Mouse (Mus musculus) liver, embryonic 12.5 days (tissue): ENCODE results near the gene Fhit. TPM values are rescaled to one million over a fixed set of nuclear protein-coding genes. Genes with fewer than 3 reads are reported as not detected.

Experiments
- ATAC-seq: fragments of 200-750 bp; cut with Nextera tagmentation; 2 replicates; pipeline ENCODE4 v1.8.0; 2017; ENCODE audit warnings: moderate number of reproducible peaks, mild to moderate bottlenecking, moderate library complexity
- H3K27ac ChIP-seq: fragments of 300-500 bp; sonication (generic); 2 replicates; pipeline ENCODE4 v1.5.1; 2016; ENCODE audit warnings: mild to moderate bottlenecking
- H3K27me3 ChIP-seq: fragments of 300-500 bp; sonication (generic); replicated peaks from 2 replicates; pipeline ENCODE4 v1.6.1; 2016; ENCODE audit warnings: mild to moderate bottlenecking, moderate library complexity
- H3K36me3 ChIP-seq: fragments of 300-500 bp; sonication (generic); 2 replicates; pipeline ENCODE4 v1.6.1; 2016; ENCODE audit warnings: mild to moderate bottlenecking, moderate library complexity
- H3K4me1 ChIP-seq: fragments of 300-500 bp; sonication (generic); 2 replicates; pipeline ENCODE4 v1.6.1; 2016
- H3K4me2 ChIP-seq: fragments of 300-500 bp; sonication (generic); 2 replicates; pipeline ENCODE4 v1.6.1; 2016; ENCODE audit warnings: mild to moderate bottlenecking, moderate library complexity
- H3K4me3 ChIP-seq: fragments of 300-500 bp; sonication (generic); 2 replicates; pipeline ENCODE4 v1.5.1; 2016; ENCODE audit warnings: mild to moderate bottlenecking, moderate library complexity
- H3K9ac ChIP-seq: fragments of 300-500 bp; sonication (generic); 2 replicates; pipeline ENCODE4 v1.6.1; 2016; ENCODE audit warnings: mild to moderate bottlenecking, moderate library complexity
- H3K9me3 ChIP-seq: fragments of 300-500 bp; sonication (generic); replicated peaks from 2 replicates; pipeline ENCODE4 v1.6.1; 2016; ENCODE audit warnings: mild to moderate bottlenecking, moderate library complexity
- WGBS: fragments of 180-500 bp; shearing (Covaris S2); methylation state at CpG from one replicate; pipeline ENCODE4 v1.1.7; 2016; ENCODE audit not compliant: insufficient replicate concordance; 5-methylcytosine and 5-hydroxymethylcytosine counted together
- polyA plus RNA-seq: library from polyadenylated mRNA; unstranded; fragments of >200 nt; fragmentation: Nextera tagmentation; extraction: Ambion mirVana; gene quantifications from 2 replicates; pipeline ENCODE4 v1.2.1, GENCODE M21; 2016

Fhit gene
- polyA plus RNA-seq, 1 experiment from 2014 or later, result 2.1 TPM

- 64% methylated on average over 4 of the region's 4 CpGs for WGBS
- no peaks in the 10 kb centered on the region for H3K36me3 ChIP-seq
- ATAC-seq, result no peak
Measured at GRCm38 (mm10) chr14:10366808-10367207, 795.0 kb downstream of the Fhit start.

GRCm38 (mm10) chr14:10364281-10364680 lies 797.6 kb downstream of the Fhit start:
- Histone ChIP-seq H3K4me2 (no peak overlapping the region), H3K36me3 (no peaks in the 10 kb centered on the region), H3K4me3 (no peak overlapping the region), H3K27ac (no peak overlapping the region), H3K27me3 (no peaks in the 10 kb centered on the region), H3K9ac (no peak overlapping the region), H3K9me3 (no peaks in the 10 kb centered on the region), H3K4me1 (no peaks in the 10 kb centered on the region)
- WGBS, result 67% methylated on average over 6 of the region's 6 CpGs
- ATAC-seq, result no peak

More at GRCm38 (mm10) chr14:10366808-10367207, 795.0 kb downstream of the Fhit start:
- Histone ChIP-seq H3K27ac (no peak overlapping the region), H3K9me3 (no peaks in the 10 kb centered on the region), H3K27me3 (no peaks in the 10 kb centered on the region), H3K4me1 (no peaks in the 10 kb centered on the region), H3K9ac (no peak overlapping the region), H3K4me2 (no peak overlapping the region), H3K4me3 (no peak overlapping the region)

- H3K9ac ChIP-seq, result no peak overlapping the region
- H3K36me3 ChIP-seq, result no peaks in the 10 kb centered on the region
- no peak overlapping the region for H3K27ac ChIP-seq
- H3K4me2 ChIP-seq, result no peak overlapping the region
- no peak overlapping the region for H3K4me3 ChIP-seq
- no peaks in the 10 kb centered on the region for H3K9me3 ChIP-seq
- H3K27me3 ChIP-seq, result no peaks in the 10 kb centered on the region
- WGBS, result 65% methylated on average over 1 of the region's 1 CpGs
- ATAC-seq, result no peak
- H3K4me1 ChIP-seq, result no peaks in the 10 kb centered on the region
Measured at GRCm38 (mm10) chr14:10363306-10363705, 798.5 kb downstream of the Fhit start.

DNA sequence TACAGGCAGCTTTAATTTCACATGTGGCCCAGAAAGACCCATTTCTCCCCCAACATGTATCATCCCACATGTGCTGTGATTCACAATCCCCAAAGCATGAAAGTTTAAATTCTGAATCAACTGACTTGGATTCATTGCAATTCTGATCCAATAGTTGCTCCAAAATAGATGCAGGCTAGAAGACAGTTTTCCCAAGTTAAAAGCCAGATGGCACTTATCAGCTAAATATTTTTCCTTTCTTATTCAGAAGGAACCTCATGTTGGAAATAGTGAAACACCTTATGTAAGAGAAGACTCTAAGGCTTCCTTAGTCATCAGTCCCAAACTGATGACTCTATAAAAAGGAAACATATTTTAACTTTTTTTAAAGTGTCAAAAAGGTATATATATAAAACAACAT lies 815.9 kb downstream of the Fhit start:
- no peaks in the 10 kb centered on the region for H3K4me1 ChIP-seq
- no peak overlapping the region for H3K4me2 ChIP-seq
- H3K36me3 ChIP-seq, result no peaks in the 10 kb centered on the region
- H3K27me3 ChIP-seq, result no peaks in the 10 kb centered on the region
- no peak overlapping the region for H3K27ac ChIP-seq
- no peak overlapping the region for H3K4me3 ChIP-seq
- ATAC-seq, result no peak
- H3K9ac ChIP-seq, result no peak overlapping the region
- no peaks in the 10 kb centered on the region for H3K9me3 ChIP-seq

DNA sequence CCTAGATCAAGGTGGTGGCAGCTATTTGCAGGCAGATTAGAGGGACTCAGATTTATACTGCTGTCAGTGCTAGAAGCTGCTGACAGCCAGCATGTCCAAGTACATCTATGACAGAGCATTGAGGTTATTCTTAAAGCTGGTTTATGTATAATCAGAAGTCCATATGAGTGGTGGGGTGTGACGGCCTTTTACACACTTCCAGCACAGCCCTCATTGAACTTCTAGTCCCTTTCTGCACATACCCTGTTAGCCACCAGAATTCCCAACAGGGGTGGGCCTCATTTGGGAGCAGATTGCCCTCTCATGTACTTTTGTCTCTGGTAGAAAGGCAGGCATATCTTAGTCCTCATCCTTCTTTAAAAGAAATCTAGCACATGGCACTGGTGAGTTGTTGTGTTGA lies 817.8 kb downstream of the Fhit start:
- no peak overlapping the region for H3K27ac ChIP-seq
- H3K9me3 ChIP-seq, result no peaks in the 10 kb centered on the region
- no peaks in the 10 kb centered on the region for H3K27me3 ChIP-seq
- no peak overlapping the region for H3K9ac ChIP-seq
- no peak overlapping the region for H3K4me3 ChIP-seq
- 63% methylated on average over 1 of the region's 1 CpGs for WGBS
- no peak overlapping the region for H3K4me2 ChIP-seq
- H3K4me1 ChIP-seq, result no peaks in the 10 kb centered on the region
- H3K36me3 ChIP-seq, result no peaks in the 10 kb centered on the region
- no peak for ATAC-seq

GRCm38 (mm10) chr14:10316764-10317163 lies 845.1 kb downstream of the Fhit start:
- H3K9ac ChIP-seq, result no peak overlapping the region
- no peak overlapping the region for H3K4me3 ChIP-seq
- 75% methylated on average over 3 of the region's 3 CpGs for WGBS
- no peak for ATAC-seq
- no peaks in the 10 kb centered on the region for H3K27me3 ChIP-seq
- H3K36me3 ChIP-seq, result no peaks in the 10 kb centered on the region
- no peaks in the 10 kb centered on the region for H3K4me1 ChIP-seq
- no peaks in the 10 kb centered on the region for H3K9me3 ChIP-seq
- no peak overlapping the region for H3K4me2 ChIP-seq
- no peak overlapping the region for H3K27ac ChIP-seq

GRCm38 (mm10) chr14:10312190-10312589 lies 849.6 kb downstream of the Fhit start:
- Histone ChIP-seq H3K9me3 (no peaks in the 10 kb centered on the region), H3K4me1 (no peaks in the 10 kb centered on the region), H3K9ac (no peak overlapping the region), H3K27me3 (no peaks in the 10 kb centered on the region), H3K36me3 (no peaks in the 10 kb centered on the region), H3K27ac (no peak overlapping the region), H3K4me3 (no peak overlapping the region), H3K4me2 (no peak overlapping the region)
- no peak for ATAC-seq
- 43% methylated on average over 1 of the region's 1 CpGs for WGBS

- Histone ChIP-seq H3K4me3 (no peak overlapping the region), H3K9me3 (no peaks in the 10 kb centered on the region), H3K9ac (no peak overlapping the region), H3K27me3 (no peaks in the 10 kb centered on the region), H3K4me2 (no peak overlapping the region), H3K27ac (no peak overlapping the region), H3K4me1 (no peaks in the 10 kb centered on the region), H3K36me3 (no peaks in the 10 kb centered on the region)
- ATAC-seq, result no peak
Measured at GRCm38 (mm10) chr14:10305286-10305685, 856.5 kb downstream of the Fhit start.

DNA sequence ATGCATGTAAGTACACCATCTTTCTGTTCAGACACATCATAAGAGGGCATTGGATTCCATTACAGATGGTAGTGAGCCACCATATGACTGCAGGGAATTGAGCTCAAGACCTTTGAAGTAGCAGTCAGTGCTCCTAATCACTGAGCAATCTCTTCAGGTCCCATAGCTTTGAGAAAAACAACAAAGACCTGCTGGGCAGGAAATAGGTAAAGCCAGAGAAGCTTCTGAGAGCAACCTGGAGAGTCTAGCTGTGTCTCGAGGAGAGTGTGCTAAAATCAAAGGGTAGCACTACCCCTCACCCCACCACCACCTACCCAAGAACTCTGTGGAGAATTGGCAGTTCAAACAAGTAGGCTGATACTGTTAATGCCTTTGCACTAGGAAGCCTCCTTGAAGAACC lies 860.3 kb downstream of the Fhit start:
- 32% methylated on average over 1 of the region's 1 CpGs for WGBS
- H3K27me3 ChIP-seq, result no peaks in the 10 kb centered on the region
- no peak overlapping the region for H3K4me2 ChIP-seq
- H3K27ac ChIP-seq, result no peak overlapping the region
- no peak overlapping the region for H3K4me3 ChIP-seq
- no peak overlapping the region for H3K9ac ChIP-seq
- no peak for ATAC-seq
- no peaks in the 10 kb centered on the region for H3K9me3 ChIP-seq
- no peaks in the 10 kb centered on the region for H3K36me3 ChIP-seq
- no peaks in the 10 kb centered on the region for H3K4me1 ChIP-seq

DNA sequence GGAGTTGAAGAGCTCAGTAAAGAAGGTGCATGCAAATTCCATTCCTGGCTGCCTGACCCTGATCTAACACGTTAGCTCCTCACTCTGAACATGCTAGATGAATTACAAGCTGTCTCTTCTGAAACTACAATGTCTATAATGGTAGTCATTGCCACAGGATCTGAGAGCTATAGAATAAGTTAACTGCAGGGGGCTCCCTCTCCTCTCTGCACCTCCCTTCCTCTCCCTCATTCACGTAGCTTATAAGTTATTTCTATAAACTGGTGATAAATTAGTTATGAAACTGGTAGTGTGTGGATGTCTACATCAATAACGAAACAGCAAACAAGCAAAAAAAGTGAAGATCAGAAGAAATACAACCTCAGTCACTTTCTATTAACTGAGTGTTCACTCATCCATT lies 860.9 kb downstream of the Fhit start:
- Histone ChIP-seq H3K4me1 (no peaks in the 10 kb centered on the region), H3K27ac (no peak overlapping the region), H3K4me2 (no peak overlapping the region), H3K36me3 (no peaks in the 10 kb centered on the region), H3K9ac (no peak overlapping the region), H3K27me3 (no peaks in the 10 kb centered on the region), H3K9me3 (no peaks in the 10 kb centered on the region), H3K4me3 (no peak overlapping the region)
- no peak for ATAC-seq
- WGBS, result 40% methylated on average over 3 of the region's 3 CpGs

DNA sequence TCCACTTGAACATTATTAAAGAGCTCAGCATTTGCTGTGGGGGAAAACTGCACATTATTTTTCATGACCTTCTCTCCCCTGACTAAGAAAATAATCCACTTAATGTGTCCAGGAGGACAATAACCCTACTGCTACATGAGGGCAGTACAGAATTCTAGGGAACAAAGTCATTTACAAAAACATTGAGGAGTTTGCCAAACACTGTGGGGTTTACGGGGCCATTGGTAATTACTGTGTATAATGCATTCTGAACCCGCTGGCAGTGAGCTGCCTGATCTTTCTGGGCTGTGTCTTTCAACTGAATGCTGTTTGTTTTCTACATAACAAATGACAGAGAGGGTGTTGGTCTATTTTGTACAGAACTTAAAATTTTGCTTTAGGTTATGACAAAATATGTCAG lies 862.8 kb downstream of the Fhit start:
- Histone ChIP-seq H3K9me3 (no peaks in the 10 kb centered on the region), H3K4me2 (no peak overlapping the region), H3K4me3 (no peak overlapping the region), H3K9ac (no peak overlapping the region), H3K27ac (no peak overlapping the region), H3K4me1 (no peaks in the 10 kb centered on the region), H3K27me3 (no peaks in the 10 kb centered on the region), H3K36me3 (no peaks in the 10 kb centered on the region)
- no peak for ATAC-seq
- 63% methylated on average over 2 of the region's 2 CpGs for WGBS

DNA sequence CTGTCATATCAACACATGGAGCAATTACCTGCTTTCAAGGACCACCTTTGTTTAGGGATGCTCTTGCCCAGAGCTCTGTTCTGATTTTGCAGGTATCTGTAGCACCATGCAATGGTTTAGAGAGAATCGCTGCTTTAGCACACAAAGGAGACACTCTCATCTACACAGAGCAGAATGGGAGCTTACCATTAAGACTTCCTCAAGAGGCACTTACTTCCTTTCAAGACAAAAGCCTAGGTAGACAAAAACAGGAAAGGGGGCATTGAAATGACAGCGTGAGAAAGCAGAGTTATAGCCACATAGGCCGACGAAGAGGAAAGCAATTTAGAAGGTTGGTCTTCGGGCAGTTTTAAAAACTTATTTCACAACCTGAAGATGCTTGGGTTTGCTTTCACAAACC lies 872.8 kb downstream of the Fhit start:
- Histone ChIP-seq H3K9ac (no peak overlapping the region), H3K27ac (no peak overlapping the region), H3K36me3 (no peaks in the 10 kb centered on the region), H3K4me2 (no peak overlapping the region), H3K9me3 (no peaks in the 10 kb centered on the region), H3K4me3 (no peak overlapping the region), H3K4me1 (no peaks in the 10 kb centered on the region), H3K27me3 (no peaks in the 10 kb centered on the region)
- ATAC-seq, result no peak
- WGBS, result 44% methylated on average over 5 of the region's 5 CpGs

DNA sequence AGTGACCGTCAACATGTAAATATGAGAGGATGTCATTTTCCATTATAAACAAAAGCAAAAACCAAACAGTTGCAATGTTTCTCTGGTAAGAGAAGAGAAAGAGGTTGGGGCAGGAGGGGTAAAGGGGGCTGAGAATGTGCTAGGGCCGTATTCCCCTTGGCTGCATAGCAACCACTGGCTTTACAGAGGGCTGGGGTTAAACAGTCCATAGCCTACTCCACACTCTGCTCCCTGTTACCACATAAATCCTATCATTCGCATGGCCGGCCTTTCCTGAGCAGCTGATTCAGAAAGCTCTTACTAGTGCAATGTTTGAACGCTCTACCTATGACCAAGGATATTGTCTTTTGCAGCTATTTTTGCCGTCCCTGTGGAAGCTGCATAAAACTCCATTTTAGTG lies 875.8 kb downstream of the Fhit start:
- Histone ChIP-seq H3K36me3 (no peaks in the 10 kb centered on the region), H3K4me1 (no peaks in the 10 kb centered on the region), H3K9me3 (no peaks in the 10 kb centered on the region), H3K4me3 (no peak overlapping the region), H3K4me2 (no peak overlapping the region), H3K27ac (no peak overlapping the region), H3K27me3 (no peaks in the 10 kb centered on the region), H3K9ac (no peak overlapping the region)
- 73% methylated on average over 6 of the region's 6 CpGs for whole genome bisulfite sequencing
- no peak for ATAC-seq
